Mouse (Mus musculus): Measurements from ENCODE around the gene Slc38a9. TPM values are rescaled to one million over a fixed set of nuclear protein-coding genes. Genes with fewer than 3 reads are reported as not detected.
A peak's percentile ranks its signal among the peaks of the same experiment; 100 is the strongest.

Gene Slc38a9
- polyA plus RNA-seq, 1 experiment from 2014 or later = 26.1 TPM

DNA sequence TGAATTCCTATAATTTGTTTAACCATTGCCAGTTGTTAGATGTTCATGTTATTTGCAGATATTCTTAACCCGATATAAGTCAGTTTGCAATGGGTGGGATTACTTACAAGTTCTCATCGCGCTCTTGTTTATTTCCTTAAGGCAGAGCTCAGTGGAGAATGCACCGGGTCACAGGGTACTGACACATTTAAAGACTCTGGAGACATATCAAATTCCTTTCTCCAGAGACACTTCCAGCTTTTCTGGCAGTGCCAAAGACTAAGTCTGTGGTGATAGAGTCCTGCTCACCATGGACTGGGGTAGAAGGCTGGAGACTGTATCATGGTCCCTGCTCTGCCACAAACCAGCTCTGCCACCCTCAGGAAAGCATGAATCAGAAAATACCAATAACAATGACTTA is 102.0 kb downstream of the Slc38a9 start:
- no peaks in the 10 kb centered on the region for H3K4me1 ChIP-seq (replicated peaks)
- no peaks in the 10 kb centered on the region for H3K36me3 ChIP-seq
- no peak for ATAC-seq (ENCODE audit: low read depth)
- H3K9ac ChIP-seq = no peak overlapping the region
- no peak overlapping the region for H3K4me2 ChIP-seq
- no peak overlapping the region for H3K27ac ChIP-seq (replicated peaks)
- H3K9me3 ChIP-seq = peaks cover 20% of the 10 kb centered on the region
- 74% methylated on average over 4 of the region's 4 CpGs for WGBS
- H3K27me3 ChIP-seq = no peaks in the 10 kb centered on the region
- no peak overlapping the region for H3K4me3 ChIP-seq

DNA sequence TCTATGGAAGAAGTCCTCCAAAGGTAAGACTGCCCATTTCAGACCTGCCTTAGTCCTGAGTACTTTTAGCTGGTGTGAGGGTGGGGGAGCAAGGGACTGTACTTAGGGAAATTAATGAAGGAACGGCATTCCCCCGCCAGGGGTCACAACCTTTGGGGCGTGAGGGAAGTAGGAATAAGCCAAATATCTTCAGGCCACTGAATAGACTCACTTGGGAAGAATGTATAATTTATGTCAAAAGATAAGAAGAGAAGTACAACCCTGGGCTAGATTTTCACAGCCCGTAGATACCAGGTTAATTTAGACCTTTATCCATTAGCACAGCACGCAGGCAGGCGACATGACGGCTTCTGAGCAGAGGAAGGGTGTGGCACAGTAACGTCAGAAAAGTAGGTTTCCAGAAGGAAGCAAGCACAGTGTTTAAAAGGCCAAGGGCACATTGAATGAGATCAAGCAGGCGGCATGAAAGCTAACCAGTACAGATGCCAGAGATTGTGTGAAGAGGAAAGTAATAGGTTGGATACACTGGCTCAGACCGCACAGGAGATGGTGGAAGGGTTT is 103.1 kb downstream of the Slc38a9 start:
- Histone ChIP-seq H3K9ac (no peak overlapping the region), H3K4me3 (no peak overlapping the region), H3K4me2 (no peak overlapping the region), H3K9me3 (peaks cover 26% of the 10 kb centered on the region), H3K36me3 (no peaks in the 10 kb centered on the region), H3K27me3 (no peaks in the 10 kb centered on the region), H3K27ac (replicated peaks) (no peak overlapping the region), H3K4me1 (replicated peaks) (no peaks in the 10 kb centered on the region)
- WGBS = 85% methylated on average over 10 of the region's 10 CpGs
- no peak for ATAC-seq (ENCODE audit: low read depth)

DNA sequence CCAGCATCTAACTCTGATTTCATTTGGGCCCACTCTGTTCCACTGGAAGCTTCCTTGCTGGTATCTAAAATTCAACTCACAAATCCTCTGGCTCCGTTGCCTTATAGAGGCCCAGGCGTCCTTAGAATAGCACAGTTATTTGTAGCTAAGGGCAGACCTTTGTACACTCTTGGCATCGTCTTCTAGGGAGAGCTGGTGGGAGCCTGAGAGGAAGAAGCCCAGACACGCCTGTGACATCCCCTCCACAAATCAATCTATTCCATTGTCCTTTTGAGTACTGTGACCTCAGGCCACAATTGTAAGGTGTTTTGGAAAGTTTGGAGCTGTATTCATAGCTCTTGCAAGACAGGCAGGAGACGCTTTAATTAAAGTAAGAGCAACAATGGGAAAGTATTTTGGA is 104.0 kb downstream of the Slc38a9 start:
- no peaks in the 10 kb centered on the region for H3K4me1 ChIP-seq (replicated peaks)
- H3K4me3 ChIP-seq = no peak overlapping the region
- H3K4me2 ChIP-seq = no peak overlapping the region
- no peak overlapping the region for H3K27ac ChIP-seq (replicated peaks)
- ATAC-seq (ENCODE audit: low read depth) = no peak
- WGBS = 68% methylated on average over 5 of the region's 5 CpGs
- H3K9ac ChIP-seq = no peak overlapping the region
- no peaks in the 10 kb centered on the region for H3K36me3 ChIP-seq
- no peaks in the 10 kb centered on the region for H3K27me3 ChIP-seq
- H3K9me3 ChIP-seq = peaks cover 26% of the 10 kb centered on the region

DNA sequence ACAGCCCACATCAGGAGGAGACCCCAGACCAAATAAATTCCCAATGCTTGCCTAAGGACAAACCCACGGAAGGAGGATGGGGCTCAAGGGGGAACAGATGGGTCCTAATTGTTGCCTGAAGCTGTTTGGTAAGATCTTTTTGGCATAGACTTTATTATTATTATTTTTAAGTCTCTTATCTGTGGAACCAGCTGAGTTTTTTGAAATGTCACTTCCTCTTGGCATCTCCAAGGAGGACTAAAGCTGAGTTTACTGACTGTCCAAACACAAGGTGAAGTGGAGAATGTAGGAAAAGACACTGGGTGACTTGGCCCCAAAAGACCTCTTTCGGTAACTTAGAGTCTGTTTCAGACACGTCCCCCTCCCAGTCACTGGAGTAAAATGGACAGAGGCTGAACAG is 105.1 kb downstream of the Slc38a9 start:
- Histone ChIP-seq H3K4me3 (no peak overlapping the region), H3K4me2 (no peak overlapping the region), H3K9me3 (peaks cover 26% of the 10 kb centered on the region), H3K27ac (replicated peaks) (no peak overlapping the region), H3K9ac (no peak overlapping the region), H3K36me3 (no peaks in the 10 kb centered on the region), H3K27me3 (no peaks in the 10 kb centered on the region), H3K4me1 (replicated peaks) (peaks cover 5% of the 10 kb centered on the region)
- ATAC-seq (ENCODE audit: low read depth) = no peak
- WGBS = 88% methylated on average over 3 of the region's 3 CpGs

DNA sequence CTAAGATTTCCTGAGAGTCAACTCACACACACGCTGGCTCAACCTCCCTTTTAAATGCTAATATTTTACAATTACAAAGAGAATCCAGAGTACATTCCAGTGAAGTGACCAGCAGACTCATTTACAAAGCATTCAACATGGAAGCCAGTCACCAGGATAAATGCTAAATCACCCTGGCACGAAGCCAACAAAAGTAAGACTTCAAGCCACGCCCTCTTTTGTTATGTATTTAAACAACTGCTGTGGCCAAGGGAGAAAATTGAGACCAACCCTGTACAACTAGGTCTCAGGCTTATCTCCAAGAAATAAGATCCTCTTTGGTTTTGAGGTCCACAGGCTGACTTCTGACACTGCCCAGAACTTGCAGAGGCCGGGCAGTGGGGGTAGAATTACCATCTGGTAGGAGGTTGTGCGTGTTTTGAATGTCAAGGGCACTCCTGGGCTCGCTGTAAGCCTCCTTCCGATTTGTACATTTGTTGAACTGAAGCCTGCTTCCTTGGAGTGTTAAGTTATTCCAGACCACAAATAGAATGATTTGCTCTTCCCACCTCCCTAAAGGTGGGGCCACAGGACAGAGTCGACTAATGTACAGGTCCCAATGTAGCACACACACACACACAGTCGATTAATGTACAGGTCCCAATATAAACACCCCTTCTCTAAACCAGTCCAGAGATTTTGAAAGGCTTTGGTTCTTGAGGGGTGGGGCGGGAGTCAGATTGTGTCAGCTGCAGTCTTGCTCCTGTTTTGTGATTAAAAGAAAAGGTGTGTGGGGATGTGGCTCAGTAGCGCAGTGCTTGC is 110.2 kb downstream of the Slc38a9 start:
- Histone ChIP-seq H3K4me1 (replicated peaks) (peaks cover 27% of the 10 kb centered on the region), H3K27ac (replicated peaks) (0 out of 2 replicates have a peak overlapping the region, but pooled peaks have one; percentile 3), H3K4me3 (no peak overlapping the region), H3K4me2 (no peak overlapping the region), H3K9me3 (peaks cover 23% of the 10 kb centered on the region), H3K9ac (no peak overlapping the region), H3K27me3 (no peaks in the 10 kb centered on the region), H3K36me3 (no peaks in the 10 kb centered on the region)
- 38% methylated on average over 11 of the region's 11 CpGs for WGBS
- no peak; the same call in 1 of the 2 replicates for ATAC-seq (ENCODE audit: low read depth)

DNA sequence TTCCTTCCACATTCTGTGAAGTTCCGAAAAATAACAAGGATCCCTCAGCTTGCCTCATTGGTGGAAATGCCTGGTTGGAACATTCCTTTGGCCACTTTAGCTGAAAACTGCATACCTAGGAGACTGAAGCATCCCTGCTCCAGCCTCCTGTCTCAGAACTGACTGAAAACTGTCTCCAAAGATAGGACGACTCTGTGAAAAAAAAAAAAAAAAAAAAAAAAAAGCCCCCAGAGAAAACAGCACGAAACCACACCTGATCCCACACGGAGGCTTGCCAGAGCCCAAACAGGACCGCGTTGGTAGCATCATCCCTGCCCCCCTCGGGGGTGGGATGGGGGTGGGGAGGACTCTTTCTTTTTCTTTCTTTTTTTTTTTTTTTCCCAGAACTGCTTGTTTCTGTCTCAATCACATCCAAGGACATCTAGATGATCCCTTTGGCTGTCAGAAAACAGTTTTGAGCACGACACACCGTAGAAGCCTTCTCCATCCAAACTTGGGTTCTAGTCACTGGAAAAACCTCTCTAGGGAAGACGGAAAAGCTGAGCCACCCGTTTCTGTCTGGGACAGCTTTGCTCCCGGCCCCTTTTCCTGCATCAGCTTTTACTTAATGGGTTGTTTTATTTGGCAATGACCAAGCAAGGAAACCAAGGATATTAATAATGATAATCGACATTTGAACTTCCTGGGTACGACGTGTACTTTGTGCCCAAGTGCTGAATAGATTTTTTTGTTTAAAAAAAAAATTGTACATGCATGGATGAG is 111.1 kb downstream of the Slc38a9 start:
- H3K27me3 ChIP-seq = no peaks in the 10 kb centered on the region
- H3K36me3 ChIP-seq = no peaks in the 10 kb centered on the region
- H3K4me1 ChIP-seq (replicated peaks) = peaks cover 27% of the 10 kb centered on the region
- 44% methylated on average over 15 of the region's 15 CpGs for WGBS
- no peak for ATAC-seq (ENCODE audit: low read depth)
- H3K4me3 ChIP-seq = no peak overlapping the region
- peak overlapping the region; percentile 22; the same call in 1 of the 2 replicates for H3K9ac ChIP-seq
- no peak overlapping the region for H3K27ac ChIP-seq (replicated peaks)
- peaks cover 14% of the 10 kb centered on the region for H3K9me3 ChIP-seq
- H3K4me2 ChIP-seq = no peak overlapping the region; the same call in 1 of the 2 replicates

DNA sequence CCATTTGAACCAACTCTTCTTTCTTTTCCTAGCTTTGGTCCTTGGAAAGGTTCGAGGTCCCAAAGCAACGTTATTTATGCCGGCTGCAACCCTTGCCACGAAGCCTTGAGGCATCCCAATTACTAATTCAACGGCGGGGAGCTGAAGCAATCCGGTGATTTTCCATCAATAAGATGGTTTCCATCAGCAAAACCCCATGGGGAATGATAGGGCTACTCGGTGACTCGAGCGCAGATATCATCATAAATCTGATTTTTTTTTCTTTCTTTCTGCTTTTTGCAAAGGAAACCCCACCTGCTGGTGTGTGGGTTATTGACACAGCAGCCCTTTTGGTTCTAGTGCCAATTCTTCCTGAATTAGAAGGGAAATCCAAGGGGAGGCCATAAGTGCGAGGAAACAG is 111.7 kb downstream of the Slc38a9 start:
- H3K4me3 ChIP-seq = no peak overlapping the region
- H3K9me3 ChIP-seq = peaks cover 9% of the 10 kb centered on the region
- no peaks in the 10 kb centered on the region for H3K36me3 ChIP-seq
- no peak overlapping the region; the same call in 1 of the 2 replicates for H3K4me2 ChIP-seq
- H3K27me3 ChIP-seq = no peaks in the 10 kb centered on the region
- H3K27ac ChIP-seq (replicated peaks) = no peak overlapping the region
- H3K9ac ChIP-seq = no peak overlapping the region
- 28% methylated on average over 11 of the region's 11 CpGs for WGBS
- peaks cover 27% of the 10 kb centered on the region for H3K4me1 ChIP-seq (replicated peaks)
- ATAC-seq (ENCODE audit: low read depth) = no peak

DNA sequence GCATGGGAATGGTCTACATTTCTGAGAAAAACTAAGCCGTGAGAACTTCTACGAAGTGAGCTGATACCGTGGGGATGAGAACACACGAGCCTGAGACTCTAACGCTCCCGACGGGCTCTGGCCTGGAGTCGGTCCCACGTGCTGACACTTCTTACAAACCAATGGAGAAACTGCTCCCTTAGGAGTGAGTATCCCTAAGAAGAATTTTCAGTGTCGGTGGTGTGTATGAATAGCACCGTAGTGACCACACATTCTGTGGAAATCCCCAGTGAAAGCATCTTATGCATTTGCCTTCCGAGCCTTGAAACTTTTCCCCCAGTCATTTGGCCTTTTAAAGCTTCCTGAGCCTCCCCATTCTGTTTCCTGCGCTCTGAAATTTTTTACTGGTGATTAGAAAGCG is 112.3 kb downstream of the Slc38a9 start:
- H3K9ac ChIP-seq = no peak overlapping the region
- H3K9me3 ChIP-seq = peaks cover 3% of the 10 kb centered on the region
- no peaks in the 10 kb centered on the region for H3K27me3 ChIP-seq
- no peak overlapping the region for H3K27ac ChIP-seq (replicated peaks)
- H3K36me3 ChIP-seq = no peaks in the 10 kb centered on the region
- peaks cover 27% of the 10 kb centered on the region for H3K4me1 ChIP-seq (replicated peaks)
- no peak overlapping the region for H3K4me2 ChIP-seq
- 72% methylated on average over 14 of the region's 14 CpGs for WGBS
- H3K4me3 ChIP-seq = no peak overlapping the region
- no peak for ATAC-seq (ENCODE audit: low read depth)

DNA sequence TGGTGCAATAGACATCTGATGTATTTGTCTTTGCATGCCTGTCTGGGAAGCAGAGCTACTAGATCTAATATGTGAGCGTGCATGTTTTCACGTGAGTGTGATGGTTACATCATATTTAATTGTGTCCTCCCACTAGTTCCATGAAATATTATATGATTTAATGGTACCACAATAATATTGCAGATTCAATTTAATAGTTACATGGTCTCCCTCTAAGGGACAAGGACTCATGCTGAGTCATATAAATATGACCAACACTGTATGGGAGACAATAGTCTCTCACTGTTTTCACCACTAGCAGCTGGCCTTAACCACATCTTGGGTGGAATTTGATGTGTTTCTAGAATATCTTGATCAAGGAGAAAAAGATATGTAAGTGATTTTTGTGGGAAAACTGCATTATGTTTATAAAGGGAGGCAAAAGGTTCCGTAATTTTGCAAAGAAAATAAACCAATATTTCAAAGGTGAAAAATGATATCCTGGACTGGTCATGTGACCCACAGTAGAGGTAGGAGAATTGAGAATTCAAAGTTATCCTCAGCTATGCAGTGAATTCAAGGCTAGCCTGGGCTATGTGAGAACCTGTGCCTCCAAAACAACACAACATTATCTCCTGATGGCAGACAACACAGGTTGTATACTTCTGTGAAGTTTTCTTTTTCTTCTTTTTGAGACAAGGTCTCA is 113.6 kb downstream of the Slc38a9 start:
- Histone ChIP-seq H3K9me3 (no peaks in the 10 kb centered on the region), H3K27ac (replicated peaks) (no peak overlapping the region), H3K9ac (no peak overlapping the region), H3K4me1 (replicated peaks) (peaks cover 27% of the 10 kb centered on the region), H3K4me3 (no peak overlapping the region), H3K36me3 (no peaks in the 10 kb centered on the region), H3K4me2 (no peak overlapping the region), H3K27me3 (no peaks in the 10 kb centered on the region)
- WGBS = 94% methylated on average over 3 of the region's 3 CpGs
- ATAC-seq (ENCODE audit: low read depth) = no peak

DNA sequence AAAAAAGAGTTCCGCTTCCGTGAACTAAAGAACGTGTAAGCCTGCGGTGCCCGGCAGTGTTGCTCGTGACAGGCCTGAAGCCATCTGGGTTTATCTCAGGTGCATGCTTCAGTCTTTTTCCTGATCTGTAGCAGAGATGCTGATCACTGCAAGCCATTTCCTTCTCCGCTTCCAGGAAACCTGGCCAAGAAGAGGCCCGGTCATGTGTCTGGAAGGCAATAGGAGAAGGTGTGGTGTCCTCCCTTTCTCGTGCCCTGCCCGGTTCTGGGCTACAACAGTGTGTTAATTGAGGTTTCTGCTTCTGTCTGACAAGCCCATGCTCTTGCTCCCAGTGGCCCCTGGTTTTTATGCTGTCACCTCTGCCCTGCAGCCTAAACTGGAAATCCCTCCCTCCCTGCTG is 115.3 kb downstream of the Slc38a9 start:
- Histone ChIP-seq H3K4me1 (replicated peaks) (peaks cover 20% of the 10 kb centered on the region), H3K4me3 (no peak overlapping the region), H3K36me3 (no peaks in the 10 kb centered on the region), H3K4me2 (no peak overlapping the region), H3K27ac (replicated peaks) (no peak overlapping the region), H3K27me3 (no peaks in the 10 kb centered on the region), H3K9ac (no peak overlapping the region), H3K9me3 (no peaks in the 10 kb centered on the region)
- no peak for ATAC-seq (ENCODE audit: low read depth)
- 90% methylated on average over 10 of the region's 10 CpGs for WGBS

DNA sequence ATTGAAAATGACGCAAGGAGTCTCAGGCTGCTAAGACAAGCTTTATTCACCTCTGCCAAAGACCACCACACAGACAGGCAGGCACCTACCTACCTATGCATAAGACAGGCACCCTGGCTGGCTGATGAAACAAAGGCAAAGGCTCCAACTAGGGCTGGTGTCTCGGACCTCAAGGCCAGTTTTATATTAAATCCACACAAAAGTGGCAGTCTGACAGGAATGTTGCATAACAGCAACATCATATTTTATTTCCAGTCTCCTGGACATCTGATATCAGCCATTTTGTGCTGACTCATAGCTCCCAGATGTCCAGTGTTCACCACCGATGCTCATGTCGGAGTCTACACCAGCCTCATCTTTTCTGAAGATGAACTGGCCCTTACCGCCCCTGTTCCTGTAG is 117.9 kb downstream of the Slc38a9 start:
- no peaks in the 10 kb centered on the region for H3K27me3 ChIP-seq
- no peaks in the 10 kb centered on the region for H3K4me1 ChIP-seq (replicated peaks)
- no peak overlapping the region for H3K4me3 ChIP-seq
- ATAC-seq (ENCODE audit: low read depth) = no peak
- H3K9me3 ChIP-seq = no peaks in the 10 kb centered on the region
- H3K27ac ChIP-seq (replicated peaks) = no peak overlapping the region
- 90% methylated on average over 5 of the region's 5 CpGs for WGBS
- H3K9ac ChIP-seq = no peak overlapping the region
- no peaks in the 10 kb centered on the region for H3K36me3 ChIP-seq
- no peak overlapping the region for H3K4me2 ChIP-seq

DNA sequence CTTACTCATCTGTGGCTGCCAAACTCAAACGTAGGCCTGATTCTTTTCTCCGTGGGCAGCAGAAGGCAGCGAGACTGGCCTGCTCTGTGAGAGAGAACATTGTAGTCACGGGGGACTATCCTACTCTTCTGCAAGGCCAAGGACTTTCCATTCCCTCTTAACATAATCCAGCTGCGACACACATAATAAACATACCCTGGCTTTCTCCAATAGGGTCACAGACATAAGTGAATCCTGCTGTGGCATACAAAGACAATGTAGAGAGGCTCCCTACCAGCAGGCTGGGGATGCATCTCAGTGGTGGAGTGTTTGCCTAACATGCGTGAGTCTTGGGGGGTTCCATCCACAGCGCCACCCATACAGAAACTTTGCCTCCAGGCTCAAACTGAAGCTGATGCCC is 124.8 kb downstream of the Slc38a9 start:
- 79% methylated on average over 7 of the region's 7 CpGs for WGBS
- H3K27me3 ChIP-seq = no peaks in the 10 kb centered on the region

More for the DNA sequence above, 124.8 kb downstream of the Slc38a9 start:
- Histone ChIP-seq H3K9ac (no peak overlapping the region), H3K4me2 (no peak overlapping the region), H3K4me3 (no peak overlapping the region), H3K36me3 (no peaks in the 10 kb centered on the region), H3K4me1 (replicated peaks) (no peaks in the 10 kb centered on the region), H3K27ac (replicated peaks) (no peak overlapping the region), H3K9me3 (no peaks in the 10 kb centered on the region)
- no peak for ATAC-seq (ENCODE audit: low read depth)

Data from neural tube, embryonic 13.5 days (tissue).